In genomic region chr5:35827075-35827474, GRCm38 (mm10) we compare ENCODE assay signal across 14 mouse cellular contexts.
DNase-seq lines count a peak whose midpoint lies in the region; ATAC-seq and TF ChIP-seq lines count a peak whose summit lies in the region.
"Had no signal": no experiment of that assay in that cellular context is flagged by ENCODE, and none has a peak within 500 bp of the region (broad histone marks: within the 10 kb centered on the region; RNA-seq: fewer than 3 reads in every experiment).

No protein-coding gene starts in this region.

- no peak for TF ChIP-seq POLR2A in cortical plate, adult 2 months (IDR thresholded peaks at IDR 0.05; ENCODE audit: extremely low read depth, insufficient read depth, low read length)

- 61% methylated on average over 14 of the region's 14 CpGs for WGBS in limb, embryonic 13.5 days
- 66% methylated on average over 14 of the region's 14 CpGs for WGBS in limb, embryonic 10.5 days
- 27% methylated on average over 14 of the region's 14 CpGs for WGBS in neural tube, embryonic 13.5 days
- WGBS in kidney, embryonic 14.5 days = 61% methylated on average over 14 of the region's 14 CpGs

- no peak overlapping the region for H3K27ac ChIP-seq in limb, embryonic 13.5 days
- no peak overlapping the region for H3K27ac ChIP-seq in limb, embryonic 10.5 days
- H3K27ac ChIP-seq in cortical plate, adult 2 months (ENCODE audit: insufficient read depth, low read length) = peak overlapping the region; percentile 85
- no peak overlapping the region for H3K27ac ChIP-seq in neural tube, embryonic 13.5 days (replicated peaks)
- H3K27ac ChIP-seq in kidney, embryonic 14.5 days (ENCODE audit: low read depth, low read length) = no peak overlapping the region
- H3K27ac ChIP-seq: embryonic facial prominence, embryonic 13.5 days; liver, embryonic 15.5 days had no signal

- no peaks in the 10 kb centered on the region for H3K4me1 ChIP-seq in limb, embryonic 13.5 days
- H3K4me1 ChIP-seq in limb, embryonic 10.5 days = peaks cover 9% of the 10 kb centered on the region; the same call in 1 of the 2 replicates
- H3K4me1 ChIP-seq in cortical plate, adult 2 months (ENCODE audit: control insufficient read depth, insufficient read depth, low read length) = peaks cover 8% of the 10 kb centered on the region
- peaks cover 10% of the 10 kb centered on the region for H3K4me1 ChIP-seq in neural tube, embryonic 13.5 days (replicated peaks)
- H3K4me1 ChIP-seq in kidney, embryonic 14.5 days (ENCODE audit: control insufficient read depth, insufficient read depth, low read length) = no peaks in the 10 kb centered on the region
- H3K4me1 ChIP-seq: embryonic facial prominence, embryonic 13.5 days; liver, embryonic 15.5 days had no signal

- TF ChIP-seq CTCF in cortical plate, adult 2 months (IDR thresholded peaks at IDR 0.05; ENCODE audit: extremely low read depth, insufficient read depth, low read length) = no peak

- no peak for DNase-seq in limb, embryonic 10.5 days (ENCODE audit: low spot score)
- peak; percentile 65 to 77 for DNase-seq in layer of hippocampus, adult 8-10 months (ENCODE audit: low spot score in 2 of 2)
- no peak for DNase-seq in adrenal gland, postnatal 14 days
- no peak for DNase-seq in kidney, postnatal 25 days
- DNase-seq: adrenal gland, adult 2 months; gastrocnemius, postnatal 10 days; kidney, adult 2 months; thymus, adult 2 months had no signal

- ATAC-seq in limb, embryonic 13.5 days (ENCODE audit: low FRiP score, low read depth) = peak; percentile 75
- ATAC-seq in neural tube, embryonic 13.5 days (ENCODE audit: low read depth) = peak; percentile 46; the same call in 1 of the 2 replicates
- no peak for ATAC-seq in kidney, embryonic 14.5 days (ENCODE audit: low FRiP score, low TSS enrichment)

- no peaks in the 10 kb centered on the region for H3K36me3 ChIP-seq in limb, embryonic 13.5 days
- no peaks in the 10 kb centered on the region for H3K36me3 ChIP-seq in limb, embryonic 10.5 days
- no peaks in the 10 kb centered on the region for H3K36me3 ChIP-seq in neural tube, embryonic 13.5 days
- no peaks in the 10 kb centered on the region for H3K36me3 ChIP-seq in kidney, embryonic 14.5 days (ENCODE audit: control insufficient read depth, insufficient read depth, low read length)
- H3K36me3 ChIP-seq: embryonic facial prominence, embryonic 13.5 days; liver, embryonic 15.5 days had no signal

- H3K4me2 ChIP-seq in limb, embryonic 13.5 days (replicated peaks) = no peak overlapping the region
- no peak overlapping the region for H3K4me2 ChIP-seq in neural tube, embryonic 13.5 days
- H3K4me2 ChIP-seq in kidney, embryonic 14.5 days (replicated peaks; ENCODE audit: low read depth, low read length) = no peak overlapping the region
- H3K4me2 ChIP-seq: embryonic facial prominence, embryonic 13.5 days; liver, embryonic 15.5 days had no signal

- no peak overlapping the region for H3K9ac ChIP-seq in limb, embryonic 13.5 days
- 0 out of 2 replicates have a peak overlapping the region, but pooled peaks have one; percentile 8 for H3K9ac ChIP-seq in neural tube, embryonic 13.5 days
- H3K9ac ChIP-seq in kidney, embryonic 14.5 days (ENCODE audit: low read depth, low read length) = no peak overlapping the region
- H3K9ac ChIP-seq: embryonic facial prominence, embryonic 13.5 days; liver, embryonic 15.5 days had no signal

- H3K9me3 ChIP-seq in limb, embryonic 13.5 days = no peaks in the 10 kb centered on the region
- H3K9me3 ChIP-seq in limb, embryonic 10.5 days (replicated peaks) = no peaks in the 10 kb centered on the region
- H3K9me3 ChIP-seq in neural tube, embryonic 13.5 days = no peaks in the 10 kb centered on the region
- H3K9me3 ChIP-seq in kidney, embryonic 14.5 days (ENCODE audit: control insufficient read depth, low read length) = no peaks in the 10 kb centered on the region
- H3K9me3 ChIP-seq: embryonic facial prominence, embryonic 13.5 days; liver, embryonic 15.5 days had no signal

- no peaks in the 10 kb centered on the region for H3K27me3 ChIP-seq in limb, embryonic 13.5 days
- H3K27me3 ChIP-seq in limb, embryonic 10.5 days (ENCODE audit: low read depth, poor library complexity, severe bottlenecking) = 0 out of 2 replicates have a peak, but pooled peaks cover 12% of the 10 kb centered on the region
- 0 out of 2 replicates have a peak, but pooled peaks cover 5% of the 10 kb centered on the region for H3K27me3 ChIP-seq in neural tube, embryonic 13.5 days
- no peaks in the 10 kb centered on the region for H3K27me3 ChIP-seq in kidney, embryonic 14.5 days (ENCODE audit: control insufficient read depth, insufficient read depth, low read length)
- H3K27me3 ChIP-seq: embryonic facial prominence, embryonic 13.5 days; liver, embryonic 15.5 days had no signal

- H3K4me3 ChIP-seq in limb, embryonic 13.5 days = no peak overlapping the region
- H3K4me3 ChIP-seq in limb, embryonic 10.5 days = no peak overlapping the region
- H3K4me3 ChIP-seq in cortical plate, adult 2 months (ENCODE audit: insufficient read depth, low read length) = no peak overlapping the region
- H3K4me3 ChIP-seq in neural tube, embryonic 13.5 days = no peak overlapping the region
- H3K4me3 ChIP-seq in kidney, embryonic 14.5 days (ENCODE audit: low read length) = no peak overlapping the region
- H3K4me3 ChIP-seq: embryonic facial prominence, embryonic 13.5 days; liver, embryonic 15.5 days had no signal

Comparison
In these comparisons a context has a peak if more than half of its experiments do, and no peak if none do; other contexts are left out.
1. DNase-seq: peak in layer of hippocampus, adult 8-10 months (2 of 2); none in limb, embryonic 10.5 days (single experiment), adrenal gland, postnatal 14 days (single experiment) and kidney, postnatal 25 days (0 of 2).